Mouse (Mus musculus): ENCODE data around the gene Dolpp1.

DNA sequence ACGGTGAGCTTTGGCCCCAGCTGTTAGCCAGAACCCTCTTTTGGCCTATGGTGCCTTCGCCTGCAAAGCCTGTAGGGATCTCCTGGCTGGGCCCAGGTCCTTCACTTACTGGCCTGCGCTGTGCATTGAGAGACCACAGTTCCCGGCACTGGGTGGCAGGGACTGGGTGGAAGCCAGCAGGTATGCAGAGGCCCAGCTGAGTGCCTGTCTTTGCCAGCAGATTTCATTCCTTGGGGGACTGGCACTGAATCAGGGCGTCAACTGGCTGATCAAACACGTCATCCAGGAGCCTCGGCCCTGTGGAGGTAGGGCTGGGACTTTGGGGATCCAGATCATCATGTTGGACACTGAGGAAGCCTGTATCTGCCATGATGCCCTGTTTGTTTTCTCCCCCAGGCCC is 3.7 kb downstream of the Dolpp1 start:
- TF ChIP-seq CTCF (IDR thresholded peaks at IDR 0.05) (no peak), EP300 (IDR thresholded peaks at IDR 0.05; ENCODE audit: insufficient read depth, low read depth, low read length) (no peak), POLR2A (IDR thresholded peaks at IDR 0.05; ENCODE audit: insufficient read depth, low read depth, low read length) (no peak)

Data from heart, adult 2 months (tissue).